Mouse (Mus musculus) MEL (cell line): ENCODE data around the gene Hnrnpa2b1. TPM values are rescaled to one million over a fixed set of nuclear protein-coding genes. Genes with fewer than 3 reads are reported as not detected.
A peak's percentile ranks its signal among the peaks of the same experiment; 100 is the strongest.

Source experiments
- DNase-seq: peaks from one replicate; pipeline ENCODE4 v3.0.0; 2011; ENCODE audit warnings: low read depth, low spot score
- H3K27ac ChIP-seq: 2 replicates; pipeline ENCODE4 v1.5.1; 2012; ENCODE audit warnings: low read depth, mild to moderate bottlenecking, control low read depth, low read length, moderate library complexity; ENCODE audit not compliant: control insufficient read depth
- H3K27me3 ChIP-seq, 2 experiments: fragments of 150-350 bp in 1 of 2; sonication (generic) in 1 of 2; 2 replicates each; pipeline ENCODE4 v1.6.1; 2012; ENCODE audit warnings: low read length in 2 of 2, mild to moderate bottlenecking in 2 of 2, improper control_type of control experiment in 1 of 2, moderate library complexity in 1 of 2; ENCODE audit not compliant: insufficient read depth in 2 of 2, control insufficient read depth in 1 of 2
- H3K36me3 ChIP-seq, 2 experiments: 2 replicates each; pipeline ENCODE4 v1.6.1; 2012 to 2014; ENCODE audit warnings: low read length in 2 of 2, improper control_type of control experiment in 1 of 2, inconsistent platforms in 1 of 2, mild to moderate bottlenecking in 1 of 2; ENCODE audit not compliant: insufficient read depth in 2 of 2, control insufficient read depth in 1 of 2
- H3K4me1 ChIP-seq, 2 experiments: fragments of 150-350 bp in 1 of 2; sonication (generic) in 1 of 2; 2 replicates each; pipeline ENCODE4 v1.6.1; 2012; ENCODE audit warnings: low read length in 2 of 2, improper control_type of control experiment in 1 of 2, mild to moderate bottlenecking in 1 of 2; ENCODE audit not compliant: insufficient read depth in 2 of 2, control insufficient read depth in 1 of 2
- H3K4me3 ChIP-seq, 2 experiments: fragments of 150-350 bp in 1 of 2; sonication (generic) in 1 of 2; 2 replicates each; pipeline ENCODE4 v1.5.1; 2012; ENCODE audit warnings: low read depth in 2 of 2, low read length in 2 of 2, mild to moderate bottlenecking in 2 of 2, moderate library complexity in 2 of 2, control low read depth in 1 of 2, improper control_type of control experiment in 1 of 2; ENCODE audit not compliant: control insufficient read depth in 1 of 2, insufficient read depth in 1 of 2
- H3K79me2 ChIP-seq: 2 replicates; pipeline ENCODE4 v1.6.1; 2012; ENCODE audit warnings: mild to moderate bottlenecking, low read length, moderate library complexity; ENCODE audit not compliant: control insufficient read depth, poor library complexity, insufficient read depth
- H3K9ac ChIP-seq: 2 replicates; pipeline ENCODE4 v1.6.1; 2012; ENCODE audit warnings: low read depth, mild to moderate bottlenecking, control low read depth, low read length, moderate library complexity; ENCODE audit not compliant: control insufficient read depth, poor library complexity, severe bottlenecking
- H3K9me3 ChIP-seq: fragments of 150-350 bp; sonication (generic); replicated peaks from 2 replicates; pipeline ENCODE4 v1.6.1; 2012; ENCODE audit warnings: mild to moderate bottlenecking, low read length, improper control_type of control experiment, moderate library complexity; ENCODE audit not compliant: insufficient read depth
- BHLHE40 ChIP-seq: IDR thresholded peaks from 2 replicates; pipeline ENCODE4 v1.6.1; 2012; ENCODE audit warnings: low read depth, mild to moderate bottlenecking, inconsistent platforms, low read length, improper control_type of control experiment, borderline replicate concordance
- HCFC1 ChIP-seq: IDR thresholded peaks from 2 replicates; pipeline ENCODE4 v1.6.1; 2012; ENCODE audit warnings: low read depth, mild to moderate bottlenecking, inconsistent platforms, low read length, improper control_type of control experiment, moderate library complexity
- JUND ChIP-seq: IDR thresholded peaks from 2 replicates; pipeline ENCODE4 v1.6.1; 2011; ENCODE audit warnings: low read depth, mild to moderate bottlenecking, improper control_type of control experiment, low read length
- MAFK ChIP-seq: IDR thresholded peaks from 2 replicates; pipeline ENCODE4 v1.6.1; 2011; ENCODE audit warnings: low read depth, mild to moderate bottlenecking, low read length, improper control_type of control experiment, borderline replicate concordance
- MEF2A ChIP-seq: IDR thresholded peaks from 2 replicates; pipeline ENCODE4 v1.6.1; 2014; ENCODE audit warnings: low read depth, mild to moderate bottlenecking, inconsistent platforms, low read length, improper control_type of control experiment; ENCODE audit not compliant: poor library complexity, insufficient replicate concordance, severe bottlenecking; ENCODE audit errors: extremely low read depth
- MYB ChIP-seq: IDR thresholded peaks from 2 replicates; pipeline ENCODE4 v1.6.1; 2011; ENCODE audit warnings: mild to moderate bottlenecking, low read depth, low read length, improper control_type of control experiment
- MYC ChIP-seq: IDR thresholded peaks from 2 replicates; pipeline ENCODE4 v1.6.1; 2011; ENCODE audit warnings: low read depth, mild to moderate bottlenecking, low read length, improper control_type of control experiment, moderate library complexity
- NELFE ChIP-seq: IDR thresholded peaks from 2 replicates; pipeline ENCODE4 v1.6.1; 2011; ENCODE audit warnings: low read depth, low read length, improper control_type of control experiment
- POLR2A ChIP-seq, 2 experiments: IDR thresholded peaks; 2 replicates each; pipeline ENCODE4 v1.6.1; 2011 to 2012; ENCODE audit warnings: low read length in 2 of 2, mild to moderate bottlenecking in 2 of 2, control low read depth in 1 of 2, improper control_type of control experiment in 1 of 2, low read depth in 1 of 2, moderate library complexity in 1 of 2; ENCODE audit not compliant: control insufficient read depth in 1 of 2, insufficient read depth in 1 of 2, poor library complexity in 1 of 2
- POLR2AphosphoS5 ChIP-seq: IDR thresholded peaks from 2 replicates; pipeline ENCODE4 v1.6.1; 2012; ENCODE audit warnings: low read depth, borderline replicate concordance, mild to moderate bottlenecking, inconsistent platforms, low read length, moderate library complexity, mixed read lengths
- RAD21 ChIP-seq: IDR thresholded peaks from 2 replicates; pipeline ENCODE4 v1.6.1; 2011; ENCODE audit warnings: mild to moderate bottlenecking, low read depth, low read length, improper control_type of control experiment
- RCOR1 ChIP-seq: IDR thresholded peaks from 2 replicates; pipeline ENCODE4 v1.6.1; 2012; ENCODE audit warnings: low read depth, mild to moderate bottlenecking, inconsistent platforms, low read length, improper control_type of control experiment
- SIN3A ChIP-seq: IDR thresholded peaks from 2 replicates; pipeline ENCODE4 v1.6.1; 2012; ENCODE audit warnings: low read length, improper control_type of control experiment, inconsistent platforms
- TBP ChIP-seq: IDR thresholded peaks from 2 replicates; pipeline ENCODE4 v1.8.0; 2011; ENCODE audit warnings: low read depth, low read length, improper control_type of control experiment
- TCF12 ChIP-seq: IDR thresholded peaks from 2 replicates; pipeline ENCODE4 v1.6.1; 2014; ENCODE audit warnings: low read depth, mild to moderate bottlenecking, inconsistent platforms, low read length, improper control_type of control experiment, moderate library complexity
- UBTF ChIP-seq: IDR thresholded peaks from 2 replicates; pipeline ENCODE4 v1.6.1; 2012; ENCODE audit warnings: low read depth, mild to moderate bottlenecking, inconsistent platforms, low read length, improper control_type of control experiment, moderate library complexity, borderline replicate concordance; ENCODE audit not compliant: insufficient read depth
- ZMIZ1 ChIP-seq: IDR thresholded peaks from 2 replicates; pipeline ENCODE4 v1.6.1; 2012; ENCODE audit warnings: low read depth, mild to moderate bottlenecking, inconsistent platforms, low read length, improper control_type of control experiment, moderate library complexity
- ZNF384 ChIP-seq: IDR thresholded peaks from 2 replicates; pipeline ENCODE4 v1.6.1; 2012; ENCODE audit warnings: low read depth, mild to moderate bottlenecking, inconsistent platforms, low read length, improper control_type of control experiment
- polyA plus RNA-seq, 2 experiments: library from polyadenylated mRNA; stranded (reverse) in 1 of 2; unstranded in 1 of 2; fragments of >175 nt in 1 of 2; fragments of >200 nt in 1 of 2; gene quantifications; 2 replicates each; pipeline versions ENCODE4 v1.2.1 to v1.2.4; 2012; ENCODE audit warnings: low replicate concordance in 2 of 2, low read depth in 1 of 2; ENCODE audit not compliant: insufficient read length in 2 of 2, insufficient read depth in 1 of 2, missing spikeins in 1 of 2
- total RNA-seq: library from RNA; depleted of rRNA; stranded (reverse); fragments of 300-350 nt; gene quantifications from 2 replicates; pipeline ENCODE4 v1.2.3, GENCODE M21; 2012

Gene Hnrnpa2b1
- total and polyA plus RNA-seq, 3 experiments, result 635 to 1,710 (median 1,226) TPM

GRCm38 (mm10) chr6:51471179-51471505, 1.4 kb upstream of the Hnrnpa2b1 start:
- peak overlapping the region; percentile 96 for H3K9ac ChIP-seq
- H3K4me3 ChIP-seq, result peak overlapping the region; percentile 61 to 76
- no peak for TF ChIP-seq RCOR1
- TF ChIP-seq NELFE, result no peak
- 0 out of 2 replicates have a peak, but pooled peaks have one; percentile 26 for TF ChIP-seq TBP
- TF ChIP-seq, all 39 proteins: peak for 1
- Histone ChIP-seq H3K79me2 (peaks cover 74% of the 10 kb centered on the region), H3K27me3 (no peaks in the 10 kb centered on the region), H3K4me1 (peaks cover 0 to 15% of the 10 kb centered on the region in 2 experiments; a peak in 2 of 4 replicates), H3K27ac (peak overlapping the region; percentile 78), H3K36me3 (peaks cover 16 to 49% of the 10 kb centered on the region in 2 experiments), H3K9me3 (no peaks in the 10 kb centered on the region)
- DNase-seq, result peak; percentile 60

GRCm38 (mm10) chr6:51470311-51471178, 851 bp upstream of the Hnrnpa2b1 start, which contains the start of gene Cbx3:
Gene Cbx3 (plus strand): TSS chr6:51470360.
- Histone ChIP-seq H3K9ac (peak within 1 kb of the TSS; percentile 96), H3K27ac (peak within 1 kb of the TSS; percentile 99), H3K79me2 (peaks cover 76% of the 10 kb centered on the region), H3K4me3 (peak within 1 kb of the TSS; percentile 61 to 91), H3K4me1 (peaks cover 0 to 19% of the 10 kb centered on the region in 2 experiments; a peak in 1 of 4 replicates), H3K9me3 (no peaks in the 10 kb centered on the region), H3K27me3 (no peaks in the 10 kb centered on the region), H3K36me3 (peaks cover 16 to 50% of the 10 kb centered on the region in 2 experiments)
- DNase-seq, result peak; percentile 97
- TF ChIP-seq HCFC1, result no peak
- peak in 1 of 2 experiments; percentile 64; a peak in 3 of 4 replicates for TF ChIP-seq POLR2A (IDR thresholded peaks at IDR 0.05; ENCODE audit: control insufficient read depth in 1 of 2, insufficient read depth in 1 of 2, low read depth in 1 of 2, low read length in 2 of 2, poor library complexity in 1 of 2)

- no peaks in the 10 kb centered on the region for H3K9me3 ChIP-seq
- H3K27me3 ChIP-seq, result no peaks in the 10 kb centered on the region
- peaks cover 29 to 52% of the 10 kb centered on the region in 2 experiments for H3K36me3 ChIP-seq
- DNase-seq, result peak; percentile 85
- peak overlapping the region; percentile 94 for H3K9ac ChIP-seq
- H3K4me1 ChIP-seq, result peaks cover 0 to 19% of the 10 kb centered on the region in 2 experiments; a peak in 1 of 4 replicates
- H3K79me2 ChIP-seq, result peaks cover 68% of the 10 kb centered on the region
- peak overlapping the region; percentile 99 for H3K27ac ChIP-seq
- H3K4me3 ChIP-seq, result peak overlapping the region; percentile 1 to 91
- TF ChIP-seq JUND, result no peak
- no peak for TF ChIP-seq TCF12
- no peak for TF ChIP-seq MAFK
- no peak for TF ChIP-seq BHLHE40
- no peak for TF ChIP-seq ZMIZ1
- TF ChIP-seq MEF2A, result no peak
- TF ChIP-seq SIN3A, result no peak
- TF ChIP-seq ZNF384, result no peak
- peak; percentile 73; the same call in 1 of the 2 replicates for TF ChIP-seq UBTF
- no peak for TF ChIP-seq MYB
- TF ChIP-seq MYC, result no peak
- no peak for TF ChIP-seq RAD21
- TF ChIP-seq POLR2AphosphoS5, result 0 out of 2 replicates have a peak, but pooled peaks have one; percentile 44
These were observed 668 bp downstream of the Hnrnpa2b1 start for GRCm38 (mm10) chr6:51468891-51469561.
